ENCODE assay signal across 41 mouse cellular contexts in the genomic region with DNA sequence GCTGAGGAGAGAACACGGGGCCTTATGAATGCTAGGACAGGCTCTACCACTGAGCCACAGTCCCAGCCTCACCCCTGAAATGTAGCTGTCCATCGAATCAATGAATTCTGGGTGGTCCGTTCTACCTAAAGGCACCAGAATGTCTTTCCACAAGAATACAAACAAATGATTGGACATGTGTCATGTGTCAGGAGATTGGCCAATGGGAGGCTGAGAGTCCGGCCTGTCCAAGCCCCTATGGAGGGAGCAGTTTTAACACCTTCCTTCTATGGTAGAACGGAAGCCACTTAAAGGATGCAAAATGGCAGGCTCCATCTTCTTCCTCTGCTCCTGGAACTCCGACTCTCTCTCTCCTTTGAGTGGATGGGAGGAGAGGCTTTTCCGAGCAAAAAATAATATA. TPM values are rescaled to one million over a fixed set of nuclear protein-coding genes. Genes with fewer than 3 reads are reported as not detected.
"Had no signal": no experiment of that assay in that cellular context is flagged by ENCODE, and none has a peak within 500 bp of the region (broad histone marks: within the 10 kb centered on the region; RNA-seq: fewer than 3 reads in every experiment).

No protein-coding gene starts in this region.

- DNase-seq: gastrocnemius, adult 2 months; gastrocnemius, postnatal 10 days; gastrocnemius, postnatal 25 days; heart, adult 18-20 months; heart, postnatal 10 days; heart, postnatal 4 days; kidney, adult 18-20 months; kidney, adult 8-10 months; kidney, postnatal 14 days; kidney, postnatal 36 days; layer of hippocampus, adult 9-11 months had no signal

- H3K27ac ChIP-seq: heart, embryonic 10.5 days; hindbrain, embryonic 10.5 days; hindbrain, embryonic 12.5 days; hindbrain, embryonic 14.5 days; intestine, embryonic 15.5 days; kidney, postnatal 0 days; left cerebral cortex, adult 2 months; limb, embryonic 10.5 days; limb, embryonic 12.5 days; liver, embryonic 12.5 days; liver, embryonic 14.5 days had no signal

- H3K4me1 ChIP-seq: intestine, embryonic 15.5 days; liver, embryonic 12.5 days had no signal

- H3K4me3 ChIP-seq: gastrocnemius, adult 2 months; heart, embryonic 10.5 days; heart, embryonic 12.5 days; hindbrain, embryonic 10.5 days; hindbrain, embryonic 12.5 days; intestine, embryonic 15.5 days; left cerebral cortex, adult 2 months; limb, embryonic 10.5 days; limb, embryonic 12.5 days; liver, embryonic 12.5 days had no signal

RNA-seq across cellular contexts. Expression of a gene that starts 13.8 kb away (rescaled TPM):
- total RNA-seq: gastrocnemius, adult 2 months; gastrocnemius, postnatal 10 days; gastrocnemius, postnatal 25 days; gastrocnemius, postnatal 4 days; granulocyte monocyte progenitor cell, adult 5-6 weeks; heart, adult 18-20 months; heart, adult 8-10 months; heart, postnatal 10 days; heart, postnatal 25 days; heart, postnatal 4 days; layer of hippocampus, adult 18-20 months; layer of hippocampus, adult 8-10 months; layer of hippocampus, postnatal 14 days; left cerebral cortex, adult 2 months; left cerebral cortex, postnatal 14 days; left cerebral cortex, postnatal 36 days; liver, adult 2 months had no signal
- polyA plus RNA-seq: heart, embryonic 10.5 days; heart, embryonic 12.5 days; heart, embryonic 14.5 days; heart, embryonic 16.5 days; hindbrain, embryonic 10.5 days; hindbrain, embryonic 12.5 days; inflammation-experienced regulatory T-cells, adult 6 months; intestine, embryonic 15.5 days; intestine, postnatal 0 days; kidney, embryonic 14.5 days; large intestine, adult 2 months; limb, embryonic 10.5 days; limb, embryonic 12.5 days; limb, embryonic 14.5 days; liver, adult 2 months; liver, embryonic 12.5 days; liver, embryonic 14.5 days; liver, embryonic 16.5 days had no signal

RNA-seq across cellular contexts. Expression of a gene that starts 20.1 kb away (rescaled TPM):
- total RNA-seq: granulocyte monocyte progenitor cell, adult 5-6 weeks; liver, adult 2 months had no signal
- polyA plus RNA-seq: inflammation-experienced regulatory T-cells, adult 6 months; liver, embryonic 12.5 days; liver, embryonic 16.5 days had no signal

RNA-seq across cellular contexts. Expression of a gene that starts 29.6 kb away (rescaled TPM):
- total RNA-seq: gastrocnemius, adult 2 months; gastrocnemius, postnatal 25 days; heart, adult 18-20 months; heart, adult 8-10 months; heart, postnatal 10 days; heart, postnatal 25 days; heart, postnatal 4 days; liver, adult 2 months had no signal
- polyA plus RNA-seq: heart, embryonic 12.5 days; heart, embryonic 16.5 days; inflammation-experienced regulatory T-cells, adult 6 months; large intestine, adult 2 months; liver, adult 2 months; liver, embryonic 16.5 days had no signal
